15 mouse cellular contexts compared by ENCODE assay signal in the genomic region with DNA sequence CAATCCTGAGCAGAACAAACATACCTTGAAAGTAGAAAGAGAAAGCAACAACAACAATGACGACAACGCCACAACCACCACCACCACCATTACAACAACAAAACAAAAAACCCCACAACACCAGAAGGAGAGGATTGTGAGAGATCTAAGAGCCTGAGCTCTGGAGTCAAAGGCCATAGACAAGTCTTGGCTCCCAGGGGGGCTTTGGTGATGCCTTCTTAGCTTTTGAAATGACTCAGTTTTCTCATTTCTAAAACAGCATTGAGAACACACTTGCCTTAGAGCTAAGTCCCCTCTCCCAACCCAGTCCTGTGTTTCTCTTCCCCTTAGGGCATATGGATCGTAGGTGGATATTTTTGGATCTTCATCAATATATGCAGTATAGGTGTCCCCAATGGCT.
DNase-seq lines count a peak whose midpoint lies in the region; TF ChIP-seq lines count a peak whose summit lies in the region.
"Had no signal": no experiment of that assay in that cellular context is flagged by ENCODE, and none has a peak within 500 bp of the region (broad histone marks: within the 10 kb centered on the region; RNA-seq: fewer than 3 reads in every experiment).

No protein-coding gene starts in this region.

- in situ Hi-C loops in CH12.LX (cut with MboI; ENCODE audit: low pct_ligation_motif_present, low pct_unique_long_range_greater_than_20kb, low sequenced_read_pairs), result no loop called here

- no peak for TF ChIP-seq CTCF in CH12.LX (conservative IDR thresholded peaks at IDR 0.05 in 1 of 2, IDR thresholded peaks at IDR 0.05 in 1 of 2; ENCODE audit: low read depth in 2 of 2, low read length in 2 of 2)

- no peak for TF ChIP-seq POLR2A in CH12.LX (IDR thresholded peaks at IDR 0.05; ENCODE audit: low read depth, low read length)

- peaks cover 0 to 3% of the 10 kb centered on the region in 2 experiments; a peak in 2 of 4 replicates for H3K4me1 ChIP-seq in CH12.LX (ENCODE audit: control insufficient read depth in 1 of 2, insufficient read depth in 2 of 2)

- H3K27ac ChIP-seq in CH12.LX (ENCODE audit: insufficient read depth, low read depth), result no peak overlapping the region

- no peak overlapping the region for H3K9ac ChIP-seq in CH12.LX (ENCODE audit: insufficient read depth, low read depth)

- peak; percentile 24 for DNase-seq in CH12.LX (ENCODE audit: extremely low read depth)
- no peak for DNase-seq in kidney, postnatal 25 days
- DNase-seq: adrenal gland, adult 2 months; adrenal gland, adult 8-10 months; adrenal gland, postnatal 10 days; adrenal gland, postnatal 14 days; adrenal gland, postnatal 25 days; adrenal gland, postnatal 36 days; B cell, adult 2 months; cerebellum, adult 11 months; cerebellum, adult 11-12 months; cerebellum, adult 18-20 months; cerebellum, adult 2 months; cerebellum, adult 8-10 months had no signal

- TF ChIP-seq EP300 in CH12.LX (IDR thresholded peaks at IDR 0.05; ENCODE audit: low read length), result peak; percentile 48; the same call in 1 of the 2 replicates

- no peaks in the 10 kb centered on the region for H3K36me3 ChIP-seq in CH12.LX (replicated peaks in 1 of 2; ENCODE audit: control insufficient read depth in 1 of 2, insufficient read depth in 1 of 2, low read length in 1 of 2)
- H3K36me3 ChIP-seq: G1E had no signal

- no peaks in the 10 kb centered on the region for H3K27me3 ChIP-seq in CH12.LX (replicated peaks)

- no peak overlapping the region for H3K4me3 ChIP-seq in CH12.LX (replicated peaks in 1 of 3; ENCODE audit: low read depth in 2 of 3, low read length in 2 of 3, poor library complexity in 1 of 3)

- dilution Hi-C loops in CH12.LX (cut with MboI; ENCODE audit: extremely low pct_ligation_motif_present, extremely low pct_unique_long_range_greater_than_20kb, low sequenced_read_pairs), result no loop called here

- H3K79me2 ChIP-seq in CH12.LX (replicated peaks; ENCODE audit: control insufficient read depth, extremely low read depth, insufficient read depth, poor library complexity, severe bottlenecking), result no peaks in the 10 kb centered on the region

- H3K4me2 ChIP-seq in CH12.LX (ENCODE audit: insufficient read depth, low read depth, poor library complexity, severe bottlenecking), result no peak overlapping the region

- H3K9me3 ChIP-seq in CH12.LX (replicated peaks; ENCODE audit: low read length), result no peaks in the 10 kb centered on the region
- H3K9me3 ChIP-seq: G1E had no signal

- no peak for TF ChIP-seq RAD21 in CH12.LX (IDR thresholded peaks at IDR 0.05; ENCODE audit: low read depth, low read length)

TF ChIP-seq in CH12.LX, 34 proteins besides CTCF, POLR2A, EP300 and RAD21:
- TF ChIP-seq CHD1 (IDR thresholded peaks at IDR 0.05; ENCODE audit: low read depth, low read length) (no peak), IRF4 (IDR thresholded peaks at IDR 0.05; ENCODE audit: low read depth, low read length) (peak; percentile 83), PAX5 (IDR thresholded peaks at IDR 0.05; ENCODE audit: low read length) (no peak), MYC (IDR thresholded peaks at IDR 0.05; ENCODE audit: low read depth, low read length) (no peak), KAT2A (IDR thresholded peaks at IDR 0.05; ENCODE audit: insufficient replicate concordance, low read length) (no peak), USF2 (conservative IDR thresholded peaks at IDR 0.05; ENCODE audit: low read depth, low read length) (no peak), MAZ (IDR thresholded peaks at IDR 0.05; ENCODE audit: low read depth, low read length) (no peak), ZC3H11A (IDR thresholded peaks at IDR 0.05; ENCODE audit: low read depth, low read length) (no peak), RCOR1 (conservative IDR thresholded peaks at IDR 0.05; ENCODE audit: low read depth, low read length) (0 out of 2 replicates have a peak, but pooled peaks have one; percentile 38), SIN3A (IDR thresholded peaks at IDR 0.05; ENCODE audit: low read length) (no peak), SMC3 (IDR thresholded peaks at IDR 0.05; ENCODE audit: low read depth, low read length) (no peak), NRF1 (IDR thresholded peaks at IDR 0.05; ENCODE audit: low read depth, low read length) (no peak), TBP (conservative IDR thresholded peaks at IDR 0.05; ENCODE audit: low read depth, low read length) (no peak), UBTF (IDR thresholded peaks at IDR 0.05; ENCODE audit: low read depth, low read length) (no peak), MAFK (IDR thresholded peaks at IDR 0.05; ENCODE audit: insufficient replicate concordance, low read length) (no peak), POLR2AphosphoS2 (IDR thresholded peaks at IDR 0.05; ENCODE audit: low read depth, low read length) (no peak), E2F4 (IDR thresholded peaks at IDR 0.05; ENCODE audit: insufficient replicate concordance, low read depth, low read length) (no peak), JUN (IDR thresholded peaks at IDR 0.05; ENCODE audit: insufficient read depth, low read depth, low read length) (peak; percentile 57; the same call in 1 of the 2 replicates), ZNF384 (IDR thresholded peaks at IDR 0.05; ENCODE audit: low read depth, low read length) (no peak), BHLHE40 (IDR thresholded peaks at IDR 0.05; ENCODE audit: low read depth, low read length) (no peak), ELF1 (IDR thresholded peaks at IDR 0.05; ENCODE audit: low read depth, low read length) (no peak), MXI1 (IDR thresholded peaks at IDR 0.05; ENCODE audit: low read depth, low read length) (no peak), USF1 (IDR thresholded peaks at IDR 0.05; ENCODE audit: low read depth, low read length) (no peak), GABPA (IDR thresholded peaks at IDR 0.05; ENCODE audit: insufficient replicate concordance, low read depth, low read length) (no peak), JUND (conservative IDR thresholded peaks at IDR 0.05; ENCODE audit: low read depth, low read length) (peak; percentile 77), ZKSCAN1 (IDR thresholded peaks at IDR 0.05; ENCODE audit: borderline replicate concordance, low read depth, low read length) (no peak), CHD2 (IDR thresholded peaks at IDR 0.05; ENCODE audit: low read length) (no peak), ZMIZ1 (IDR thresholded peaks at IDR 0.05; ENCODE audit: low read depth, low read length) (no peak)
